Mouse (Mus musculus): ENCODE data around the gene Apbb2. TPM values are rescaled to one million over a fixed set of nuclear protein-coding genes. Genes with fewer than 3 reads are reported as not detected.

The Apbb2 gene
- polyA plus RNA-seq, 1 experiment from 2014 or later: 49.8 TPM

DNA sequence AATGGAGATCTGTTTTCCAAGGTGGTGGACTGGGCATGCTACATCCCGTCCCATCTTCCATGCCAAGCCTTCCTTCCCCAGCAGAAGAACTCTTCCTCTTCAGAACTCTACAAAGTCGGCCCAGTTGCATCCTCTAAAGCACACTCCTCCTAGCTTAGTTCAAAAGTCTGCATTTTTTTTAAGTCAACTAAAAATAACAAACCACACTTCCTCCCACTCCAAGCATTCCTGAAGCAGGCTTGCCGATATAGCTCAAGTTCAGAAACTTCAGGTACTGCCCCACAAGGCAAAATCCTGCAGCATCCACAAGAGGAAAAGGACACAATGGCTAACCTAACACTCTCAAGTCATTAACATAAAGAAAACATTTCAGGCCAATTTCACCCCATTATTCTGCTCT, 4.9 kb downstream of the Apbb2 start:
- no peaks in the 10 kb centered on the region for H3K27me3 ChIP-seq
- H3K36me3 ChIP-seq: no peaks in the 10 kb centered on the region
- H3K4me1 ChIP-seq: peaks cover 79% of the 10 kb centered on the region
- no peak for ATAC-seq (ENCODE audit: borderline replicate concordance, extremely low read depth, low FRiP score, low TSS enrichment)
- H3K9ac ChIP-seq: no peak overlapping the region
- H3K27ac ChIP-seq: peak overlapping the region; percentile 43
- H3K4me2 ChIP-seq: peak overlapping the region; percentile 2; the same call in 1 of the 2 replicates
- H3K9me3 ChIP-seq: no peaks in the 10 kb centered on the region
- H3K4me3 ChIP-seq: no peak overlapping the region
- WGBS: 35% methylated on average over 3 of the region's 3 CpGs

- Histone ChIP-seq H3K4me2 (no peak overlapping the region), H3K4me3 (no peak overlapping the region), H3K9ac (no peak overlapping the region), H3K36me3 (no peaks in the 10 kb centered on the region), H3K27ac (peak overlapping the region; percentile 43; the same call in 1 of the 2 replicates), H3K9me3 (no peaks in the 10 kb centered on the region), H3K4me1 (peaks cover 79% of the 10 kb centered on the region), H3K27me3 (no peaks in the 10 kb centered on the region)
- ATAC-seq (ENCODE audit: borderline replicate concordance, extremely low read depth, low FRiP score, low TSS enrichment): no peak
- 60% methylated on average over 5 of the region's 5 CpGs for WGBS
Observed at GRCm38 (mm10) chr5:66612964-66613363, 5.6 kb downstream of the Apbb2 start.

DNA sequence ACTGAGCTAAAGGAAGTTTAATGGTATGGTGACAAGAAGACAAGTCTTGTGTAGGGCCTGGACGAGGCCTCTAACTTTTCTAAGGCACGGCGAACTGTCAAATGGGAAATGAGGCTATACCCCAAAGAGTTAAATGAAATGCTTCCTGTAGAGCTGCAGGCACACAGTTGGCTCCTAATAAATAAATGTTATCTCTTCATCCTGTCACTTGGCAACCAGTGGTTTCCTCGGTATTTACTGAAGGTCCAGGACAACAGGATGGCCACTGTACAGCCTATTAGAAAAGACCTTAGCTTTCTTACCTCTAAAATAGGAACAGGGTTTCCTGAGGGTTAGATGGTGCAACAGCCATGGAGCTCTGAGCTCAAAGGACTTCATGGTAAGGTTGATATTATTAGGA, 6.7 kb downstream of the Apbb2 start:
- no peak overlapping the region for H3K4me3 ChIP-seq
- H3K4me1 ChIP-seq: peaks cover 83% of the 10 kb centered on the region
- no peaks in the 10 kb centered on the region for H3K9me3 ChIP-seq
- ATAC-seq (ENCODE audit: borderline replicate concordance, extremely low read depth, low FRiP score, low TSS enrichment): no peak
- WGBS: 30% methylated on average over 4 of the region's 4 CpGs
- no peak overlapping the region for H3K4me2 ChIP-seq
- H3K27me3 ChIP-seq: no peaks in the 10 kb centered on the region
- H3K27ac ChIP-seq: no peak overlapping the region
- no peaks in the 10 kb centered on the region for H3K36me3 ChIP-seq
- no peak overlapping the region for H3K9ac ChIP-seq

DNA sequence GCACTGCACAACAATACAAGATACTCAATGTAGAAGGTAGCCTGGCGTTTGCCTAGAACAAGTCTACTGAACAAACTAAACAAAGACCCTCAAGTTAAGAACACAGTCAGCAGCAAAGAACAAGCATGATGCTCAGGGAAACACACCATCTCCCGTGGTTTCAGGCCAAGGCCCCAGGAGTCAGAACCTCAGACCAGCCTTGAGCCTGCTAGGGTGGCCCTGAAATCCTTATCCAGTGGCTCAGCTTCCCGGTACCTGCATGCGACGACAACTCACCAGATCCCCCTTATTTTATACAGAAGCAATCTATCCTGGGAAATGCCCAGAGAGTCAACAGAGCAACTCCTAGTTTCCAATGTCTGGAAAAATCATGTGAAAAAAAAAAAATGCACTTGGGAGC, 7.2 kb downstream of the Apbb2 start:
- WGBS: 83% methylated on average over 5 of the region's 5 CpGs
- no peak overlapping the region for H3K27ac ChIP-seq
- no peak overlapping the region for H3K9ac ChIP-seq
- no peaks in the 10 kb centered on the region for H3K36me3 ChIP-seq
- H3K9me3 ChIP-seq: no peaks in the 10 kb centered on the region
- H3K4me1 ChIP-seq: peaks cover 84% of the 10 kb centered on the region
- ATAC-seq (ENCODE audit: borderline replicate concordance, extremely low read depth, low FRiP score, low TSS enrichment): no peak
- H3K4me2 ChIP-seq: no peak overlapping the region
- H3K4me3 ChIP-seq: no peak overlapping the region
- H3K27me3 ChIP-seq: no peaks in the 10 kb centered on the region

GRCm38 (mm10) chr5:66610270-66610669, 8.3 kb downstream of the Apbb2 start:
- no peaks in the 10 kb centered on the region for H3K9me3 ChIP-seq
- no peak overlapping the region for H3K4me2 ChIP-seq
- H3K36me3 ChIP-seq: no peaks in the 10 kb centered on the region
- no peak for ATAC-seq (ENCODE audit: borderline replicate concordance, extremely low read depth, low FRiP score, low TSS enrichment)
- H3K27ac ChIP-seq: no peak overlapping the region
- H3K4me1 ChIP-seq: peaks cover 86% of the 10 kb centered on the region
- H3K27me3 ChIP-seq: no peaks in the 10 kb centered on the region
- H3K9ac ChIP-seq: no peak overlapping the region
- no peak overlapping the region for H3K4me3 ChIP-seq
- 75% methylated on average over 12 of the region's 12 CpGs for WGBS

GRCm38 (mm10) chr5:66609306-66609705, 9.3 kb downstream of the Apbb2 start:
- H3K27ac ChIP-seq: 0 out of 2 replicates have a peak overlapping the region, but pooled peaks have one; percentile 4
- H3K4me1 ChIP-seq: peaks cover 84% of the 10 kb centered on the region
- WGBS: 53% methylated on average over 7 of the region's 7 CpGs
- H3K9me3 ChIP-seq: no peaks in the 10 kb centered on the region
- no peaks in the 10 kb centered on the region for H3K27me3 ChIP-seq
- no peak overlapping the region for H3K9ac ChIP-seq
- H3K4me3 ChIP-seq: no peak overlapping the region
- no peak for ATAC-seq (ENCODE audit: borderline replicate concordance, extremely low read depth, low FRiP score, low TSS enrichment)
- H3K36me3 ChIP-seq: no peaks in the 10 kb centered on the region
- H3K4me2 ChIP-seq: no peak overlapping the region

GRCm38 (mm10) chr5:66607801-66608200, 10.8 kb downstream of the Apbb2 start:
- ATAC-seq (ENCODE audit: borderline replicate concordance, extremely low read depth, low FRiP score, low TSS enrichment): no peak
- Histone ChIP-seq H3K9ac (no peak overlapping the region), H3K9me3 (no peaks in the 10 kb centered on the region), H3K4me3 (no peak overlapping the region), H3K4me2 (no peak overlapping the region), H3K27ac (no peak overlapping the region; the same call in 1 of the 2 replicates), H3K36me3 (no peaks in the 10 kb centered on the region), H3K4me1 (peaks cover 84% of the 10 kb centered on the region), H3K27me3 (no peaks in the 10 kb centered on the region)
- WGBS: 86% methylated on average over 10 of the region's 10 CpGs

- H3K4me1 ChIP-seq: peaks cover 85% of the 10 kb centered on the region
- no peak for ATAC-seq (ENCODE audit: borderline replicate concordance, extremely low read depth, low FRiP score, low TSS enrichment)
- 56% methylated on average over 4 of the region's 4 CpGs for WGBS
Observed at GRCm38 (mm10) chr5:66607201-66607600, 11.4 kb downstream of the Apbb2 start.

GRCm38 (mm10) chr5:66605636-66606035, 12.9 kb downstream of the Apbb2 start:
- H3K36me3 ChIP-seq: no peaks in the 10 kb centered on the region
- H3K4me3 ChIP-seq: no peak overlapping the region
- no peaks in the 10 kb centered on the region for H3K27me3 ChIP-seq
- no peak overlapping the region for H3K27ac ChIP-seq
- WGBS: 84% methylated on average over 11 of the region's 11 CpGs
- no peak overlapping the region for H3K9ac ChIP-seq
- no peaks in the 10 kb centered on the region for H3K9me3 ChIP-seq
- H3K4me1 ChIP-seq: peaks cover 79% of the 10 kb centered on the region
- H3K4me2 ChIP-seq: no peak overlapping the region
- no peak for ATAC-seq (ENCODE audit: borderline replicate concordance, extremely low read depth, low FRiP score, low TSS enrichment)

More at GRCm38 (mm10) chr5:66607201-66607600, 11.4 kb downstream of the Apbb2 start:
- Histone ChIP-seq H3K36me3 (no peaks in the 10 kb centered on the region), H3K4me2 (no peak overlapping the region), H3K27me3 (no peaks in the 10 kb centered on the region), H3K9ac (no peak overlapping the region), H3K4me3 (no peak overlapping the region), H3K9me3 (no peaks in the 10 kb centered on the region), H3K27ac (no peak overlapping the region; the same call in 1 of the 2 replicates)

GRCm38 (mm10) chr5:66604423-66604822, 14.2 kb downstream of the Apbb2 start:
- Histone ChIP-seq H3K4me1 (peaks cover 80% of the 10 kb centered on the region), H3K27ac (peak overlapping the region; percentile 59; the same call in 1 of the 2 replicates), H3K36me3 (no peaks in the 10 kb centered on the region), H3K9ac (no peak overlapping the region), H3K9me3 (no peaks in the 10 kb centered on the region), H3K27me3 (no peaks in the 10 kb centered on the region), H3K4me3 (no peak overlapping the region), H3K4me2 (no peak overlapping the region)
- WGBS: 60% methylated on average over 4 of the region's 4 CpGs
- ATAC-seq (ENCODE audit: borderline replicate concordance, extremely low read depth, low FRiP score, low TSS enrichment): no peak

GRCm38 (mm10) chr5:66603746-66604145, 14.8 kb downstream of the Apbb2 start:
- no peak overlapping the region for H3K9ac ChIP-seq
- no peaks in the 10 kb centered on the region for H3K27me3 ChIP-seq
- peaks cover 76% of the 10 kb centered on the region for H3K4me1 ChIP-seq
- no peaks in the 10 kb centered on the region for H3K9me3 ChIP-seq
- 34% methylated on average over 8 of the region's 8 CpGs for WGBS
- H3K27ac ChIP-seq: peak overlapping the region; percentile 59
- H3K4me2 ChIP-seq: peak overlapping the region; percentile 35
- ATAC-seq (ENCODE audit: borderline replicate concordance, extremely low read depth, low FRiP score, low TSS enrichment): 0 out of 2 replicates have a peak, but pooled peaks have one; percentile 9
- no peak overlapping the region for H3K4me3 ChIP-seq
- H3K36me3 ChIP-seq: no peaks in the 10 kb centered on the region

GRCm38 (mm10) chr5:66603223-66603622, 15.4 kb downstream of the Apbb2 start:
- Histone ChIP-seq H3K36me3 (no peaks in the 10 kb centered on the region), H3K4me2 (peak overlapping the region; percentile 35), H3K9me3 (no peaks in the 10 kb centered on the region), H3K27me3 (no peaks in the 10 kb centered on the region), H3K9ac (no peak overlapping the region), H3K27ac (peak overlapping the region; percentile 59), H3K4me3 (no peak overlapping the region), H3K4me1 (peaks cover 76% of the 10 kb centered on the region)
- WGBS: 18% methylated on average over 7 of the region's 7 CpGs
- peak; percentile 53; the same call in 1 of the 2 replicates for ATAC-seq (ENCODE audit: borderline replicate concordance, extremely low read depth, low FRiP score, low TSS enrichment)

All from lung, embryonic 15.5 days (tissue).